ENCODE assay signal across 22 mouse cellular contexts in genomic region chr13:97781637-97782036, GRCm38 (mm10). TPM values are rescaled to one million over a fixed set of nuclear protein-coding genes. Genes with fewer than 3 reads are reported as not detected.
DNase-seq lines count a peak whose midpoint lies in the region; ATAC-seq and TF ChIP-seq lines count a peak whose summit lies in the region.
"Had no signal": no experiment of that assay in that cellular context is flagged by ENCODE, and none has a peak within 500 bp of the region (broad histone marks: within the 10 kb centered on the region; RNA-seq: fewer than 3 reads in every experiment).

No protein-coding gene starts in this region.

- no peaks in the 10 kb centered on the region for H3K36me3 ChIP-seq in embryonic facial prominence, embryonic 14.5 days (ENCODE audit: control insufficient read depth, insufficient read depth, low read length)
- H3K36me3 ChIP-seq in embryonic facial prominence, embryonic 10.5 days (replicated peaks), result no peaks in the 10 kb centered on the region
- H3K36me3 ChIP-seq in kidney, embryonic 16.5 days (ENCODE audit: insufficient read depth, low read length), result no peaks in the 10 kb centered on the region
- H3K36me3 ChIP-seq in lung, postnatal 0 days (ENCODE audit: insufficient read depth, low read length), result no peaks in the 10 kb centered on the region
- H3K36me3 ChIP-seq: embryonic facial prominence, embryonic 12.5 days; forebrain, embryonic 12.5 days; hindbrain, embryonic 15.5 days; intestine, embryonic 15.5 days; limb, embryonic 12.5 days; midbrain, embryonic 10.5 days had no signal

- H3K4me1 ChIP-seq in embryonic facial prominence, embryonic 14.5 days (ENCODE audit: control insufficient read depth, insufficient read depth, low read length), result peaks cover 29% of the 10 kb centered on the region
- H3K4me1 ChIP-seq in embryonic facial prominence, embryonic 10.5 days, result peaks cover 30% of the 10 kb centered on the region
- peaks cover 23% of the 10 kb centered on the region; the same call in 1 of the 2 replicates for H3K4me1 ChIP-seq in kidney, embryonic 16.5 days (ENCODE audit: insufficient read depth, low read length)
- peaks cover 8% of the 10 kb centered on the region; the same call in 1 of the 2 replicates for H3K4me1 ChIP-seq in lung, postnatal 0 days (ENCODE audit: insufficient read depth, low read depth, low read length)

- H3K9me3 ChIP-seq in embryonic facial prominence, embryonic 14.5 days (ENCODE audit: control insufficient read depth, low read length), result no peaks in the 10 kb centered on the region
- H3K9me3 ChIP-seq in embryonic facial prominence, embryonic 10.5 days, result no peaks in the 10 kb centered on the region
- no peaks in the 10 kb centered on the region for H3K9me3 ChIP-seq in kidney, embryonic 16.5 days (ENCODE audit: low read length)
- no peaks in the 10 kb centered on the region for H3K9me3 ChIP-seq in lung, postnatal 0 days (ENCODE audit: low read length)
- H3K9me3 ChIP-seq: embryonic facial prominence, embryonic 12.5 days; forebrain, embryonic 12.5 days; hindbrain, embryonic 15.5 days; intestine, embryonic 15.5 days; limb, embryonic 12.5 days; midbrain, embryonic 10.5 days had no signal

- TF ChIP-seq CTCF in lung, postnatal 0 days (IDR thresholded peaks at IDR 0.05), result no peak

- WGBS in embryonic facial prominence, embryonic 14.5 days, result 74% methylated on average over 7 of the region's 7 CpGs
- WGBS in embryonic facial prominence, embryonic 10.5 days, result 87% methylated on average over 7 of the region's 7 CpGs
- 81% methylated on average over 7 of the region's 7 CpGs for WGBS in kidney, embryonic 16.5 days
- 58% methylated on average over 7 of the region's 7 CpGs for WGBS in lung, postnatal 0 days

- peak; percentile 96 for TF ChIP-seq EP300 in lung, postnatal 0 days (IDR thresholded peaks at IDR 0.05)

- 0 out of 2 replicates have a peak, but pooled peaks have one; percentile 14 for ATAC-seq in embryonic facial prominence, embryonic 14.5 days (ENCODE audit: low read depth)
- 0 out of 2 replicates have a peak, but pooled peaks have one; percentile 21 for ATAC-seq in kidney, embryonic 16.5 days (ENCODE audit: low FRiP score, low TSS enrichment)
- peak; percentile 94 for ATAC-seq in lung, postnatal 0 days
- ATAC-seq: activated CD4-positive, CD25-positive, alpha-beta regulatory T cell, adult 4 months; intestine, embryonic 15.5 days had no signal

- H3K27ac ChIP-seq in embryonic facial prominence, embryonic 14.5 days (replicated peaks; ENCODE audit: low read depth, low read length), result no peak overlapping the region
- H3K27ac ChIP-seq in embryonic facial prominence, embryonic 10.5 days (replicated peaks), result no peak overlapping the region
- H3K27ac ChIP-seq in kidney, embryonic 16.5 days (ENCODE audit: low read length), result no peak overlapping the region
- H3K27ac ChIP-seq in lung, postnatal 0 days (ENCODE audit: low read length), result no peak overlapping the region
- H3K27ac ChIP-seq: embryonic facial prominence, embryonic 12.5 days; forebrain, embryonic 12.5 days; hindbrain, embryonic 15.5 days; intestine, embryonic 15.5 days; limb, embryonic 12.5 days; midbrain, embryonic 10.5 days had no signal

- H3K27me3 ChIP-seq in embryonic facial prominence, embryonic 14.5 days (replicated peaks; ENCODE audit: control insufficient read depth, insufficient read depth, low read length), result no peaks in the 10 kb centered on the region
- H3K27me3 ChIP-seq in embryonic facial prominence, embryonic 10.5 days (replicated peaks; ENCODE audit: low read depth, poor library complexity, severe bottlenecking), result no peaks in the 10 kb centered on the region
- no peaks in the 10 kb centered on the region for H3K27me3 ChIP-seq in kidney, embryonic 16.5 days (ENCODE audit: insufficient read depth, low read length)
- no peaks in the 10 kb centered on the region for H3K27me3 ChIP-seq in lung, postnatal 0 days (replicated peaks; ENCODE audit: insufficient read depth, low read length)
- H3K27me3 ChIP-seq: embryonic facial prominence, embryonic 12.5 days; forebrain, embryonic 12.5 days; hindbrain, embryonic 15.5 days; intestine, embryonic 15.5 days had no signal

- H3K9ac ChIP-seq in embryonic facial prominence, embryonic 14.5 days (ENCODE audit: low read depth, low read length), result no peak overlapping the region
- no peak overlapping the region for H3K9ac ChIP-seq in kidney, embryonic 16.5 days (replicated peaks; ENCODE audit: low read length)
- H3K9ac ChIP-seq in lung, postnatal 0 days (replicated peaks; ENCODE audit: low read depth), result no peak overlapping the region
- H3K9ac ChIP-seq: embryonic facial prominence, embryonic 12.5 days; forebrain, embryonic 12.5 days; hindbrain, embryonic 15.5 days; intestine, embryonic 15.5 days; limb, embryonic 12.5 days had no signal

- no peak for DNase-seq in embryonic facial prominence, embryonic 14.5 days (ENCODE audit: low spot score)
- no peak for DNase-seq in embryonic facial prominence, embryonic 10.5 days (ENCODE audit: low spot score)
- DNase-seq in kidney, postnatal 10 days, result no peak
- DNase-seq in brain, adult 2 months (ENCODE audit: low read depth, low spot score), result peak; percentile 47
- DNase-seq in lung, postnatal 0 days (ENCODE audit: low spot score), result peak; percentile 90
- no peak for DNase-seq in ovary, postnatal 36 days (ENCODE audit: low spot score)
- DNase-seq in thymus, postnatal 25 days, result no peak
- DNase-seq: adrenal gland, adult 8-10 months; cerebellum, adult 18-20 months; cerebellum, postnatal 14 days; kidney, adult 9 months; kidney, postnatal 36 days; layer of hippocampus, postnatal 36 days had no signal

- no peak overlapping the region for H3K4me3 ChIP-seq in embryonic facial prominence, embryonic 14.5 days (ENCODE audit: low read depth, low read length)
- H3K4me3 ChIP-seq in embryonic facial prominence, embryonic 10.5 days, result no peak overlapping the region
- H3K4me3 ChIP-seq in kidney, embryonic 16.5 days (ENCODE audit: low read length), result no peak overlapping the region
- no peak overlapping the region for H3K4me3 ChIP-seq in lung, postnatal 0 days (ENCODE audit: low read depth, low read length)
- H3K4me3 ChIP-seq: embryonic facial prominence, embryonic 12.5 days; erythroblast, embryonic 14.5 days; forebrain, embryonic 12.5 days; hindbrain, embryonic 15.5 days; intestine, embryonic 15.5 days; limb, embryonic 12.5 days; midbrain, embryonic 10.5 days had no signal

- no peak overlapping the region for H3K4me2 ChIP-seq in embryonic facial prominence, embryonic 14.5 days (ENCODE audit: low read depth, low read length)
- no peak overlapping the region for H3K4me2 ChIP-seq in kidney, embryonic 16.5 days (replicated peaks; ENCODE audit: low read depth, low read length)
- H3K4me2 ChIP-seq in lung, postnatal 0 days (replicated peaks; ENCODE audit: low read depth, low read length), result 0 out of 2 replicates have a peak overlapping the region, but pooled peaks have one; percentile 15
- H3K4me2 ChIP-seq: embryonic facial prominence, embryonic 12.5 days; forebrain, embryonic 12.5 days; hindbrain, embryonic 15.5 days; intestine, embryonic 15.5 days; limb, embryonic 12.5 days had no signal

RNA-seq across cellular contexts. Expression of gene Gm10260, which starts 21.2 kb away (rescaled TPM):
- 8.6 and 10.9 TPM in 2 replicates for polyA plus RNA-seq in embryonic facial prominence, embryonic 14.5 days (2014; fragmentation: Nextera tagmentation; extraction: Ambion mirVana)
- 5.0 and 5.4 TPM in 2 replicates for polyA plus RNA-seq in embryonic facial prominence, embryonic 10.5 days (2016; fragmentation: Nextera tagmentation; extraction: Ambion mirVana)
- polyA plus RNA-seq in kidney, embryonic 16.5 days (2015; fragmentation: Nextera tagmentation; extraction: Ambion mirVana), result 5.6 and 19.7 TPM in 2 replicates
- polyA plus RNA-seq in lung, postnatal 0 days (2015; fragmentation: Nextera tagmentation; extraction: Ambion mirVana), result 5.8 and 7.2 TPM in 2 replicates

Comparison
In these comparisons a context has a peak if more than half of its experiments do, and no peak if none do; other contexts are left out.
1. ATAC-seq: peak in every context shown above with its lines; median percentile 94 in lung, postnatal 0 days; 21 in kidney, embryonic 16.5 days; 14 in embryonic facial prominence, embryonic 14.5 days.
2. DNase-seq: peak in brain, adult 2 months (single experiment) and lung, postnatal 0 days (single experiment); none in embryonic facial prominence, embryonic 14.5 days (single experiment), embryonic facial prominence, embryonic 10.5 days (single experiment), kidney, postnatal 10 days (single experiment), ovary, postnatal 36 days (single experiment) and thymus, postnatal 25 days (single experiment).